Mouse (Mus musculus): ENCODE measurements at regions not wholly inside any gene's neighbourhood (a gene's known extent, or its start where the extent isn't known, plus 50 kb on each side); places are given as distances from the start of the nearest gene placed in this dataset.

DNA sequence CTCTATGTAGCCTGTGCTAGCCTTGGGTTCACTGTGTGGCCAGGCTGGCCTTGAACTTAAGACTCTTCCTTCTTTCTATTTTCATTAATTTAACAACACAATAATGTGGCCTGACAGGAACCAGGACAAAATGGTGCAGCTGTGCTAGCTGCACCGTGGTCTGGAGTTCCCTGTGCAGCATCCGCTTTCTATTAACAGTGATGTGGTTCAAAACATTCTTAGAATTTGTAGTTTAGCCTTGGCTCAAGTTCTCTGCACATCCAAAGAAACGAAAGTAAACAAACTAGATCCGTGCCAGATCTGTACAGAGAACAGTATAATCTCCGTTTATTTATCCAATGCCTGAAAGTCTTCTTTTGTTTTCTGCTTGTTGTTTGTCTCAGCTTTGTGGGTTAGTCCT, 88.5 kb downstream of the Irx1 start:
- Histone ChIP-seq H3K36me3 (no peaks in the 10 kb centered on the region), H3K27ac (replicated peaks) (no peak overlapping the region), H3K9me3 (no peaks in the 10 kb centered on the region), H3K4me1 (replicated peaks) (no peaks in the 10 kb centered on the region), H3K4me2 (no peak overlapping the region), H3K4me3 (no peak overlapping the region), H3K27me3 (no peaks in the 10 kb centered on the region), H3K9ac (no peak overlapping the region)
- ATAC-seq (ENCODE audit: low read depth): no peak
- 88% methylated on average over 5 of the region's 5 CpGs for WGBS

DNA sequence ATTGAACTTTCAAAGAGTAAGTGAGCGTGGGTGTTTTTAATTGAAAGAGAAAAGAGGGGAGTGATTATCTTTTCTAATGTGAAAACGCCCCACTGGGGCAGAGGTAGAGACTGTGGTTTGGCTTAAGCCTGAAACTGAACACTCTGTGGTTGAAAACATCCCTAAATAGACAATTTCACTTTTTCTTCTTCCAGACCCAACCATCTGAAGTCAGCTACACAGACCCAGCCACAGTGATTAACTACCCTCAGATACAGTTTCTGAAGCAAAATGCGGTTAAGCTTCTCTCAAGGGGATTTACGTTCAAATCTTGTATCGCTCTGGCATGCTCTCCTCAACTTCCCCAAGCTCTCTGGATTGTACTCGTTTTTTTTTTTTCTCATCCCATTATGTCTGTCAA, 94.8 kb downstream of the Irx1 start:
- no peaks in the 10 kb centered on the region for H3K4me1 ChIP-seq (replicated peaks)
- 74% methylated on average over 6 of the region's 6 CpGs for WGBS
- ATAC-seq (ENCODE audit: low read depth): no peak
- H3K27me3 ChIP-seq: no peaks in the 10 kb centered on the region
- H3K4me2 ChIP-seq: no peak overlapping the region
- no peak overlapping the region for H3K9ac ChIP-seq
- no peak overlapping the region for H3K27ac ChIP-seq (replicated peaks)
- no peaks in the 10 kb centered on the region for H3K36me3 ChIP-seq
- H3K4me3 ChIP-seq: no peak overlapping the region
- no peaks in the 10 kb centered on the region for H3K9me3 ChIP-seq

DNA sequence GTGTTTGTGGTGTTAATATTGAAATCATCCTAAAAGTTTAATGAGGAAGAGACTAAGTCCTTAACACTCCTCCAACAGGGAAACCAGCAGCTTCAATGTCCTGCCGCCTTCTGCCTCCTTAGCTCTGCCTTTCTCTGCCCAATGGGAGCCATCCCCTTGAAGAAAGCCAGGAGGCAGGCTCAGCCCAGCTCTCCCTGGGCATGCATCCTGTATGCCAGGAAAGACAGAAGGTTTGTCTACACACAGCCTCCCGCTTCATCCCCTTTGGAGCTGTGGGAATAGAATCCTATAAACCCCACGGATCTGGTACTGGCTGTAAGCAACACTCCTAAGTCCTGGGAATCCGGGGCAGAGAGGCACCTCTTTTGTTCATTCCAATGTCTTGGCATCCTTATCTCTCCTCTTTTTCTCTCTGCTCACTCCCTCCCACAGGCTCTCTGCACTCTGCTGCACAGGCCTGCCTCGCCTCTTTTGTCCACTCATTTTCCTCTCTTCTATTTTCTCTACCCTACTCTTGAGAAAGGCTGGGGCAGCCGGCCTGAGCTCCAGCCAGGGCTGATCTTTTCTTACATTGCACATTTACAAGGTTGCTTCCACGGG, 110.0 kb downstream of the Irx1 start:
- Histone ChIP-seq H3K4me3 (no peak overlapping the region), H3K9me3 (no peaks in the 10 kb centered on the region), H3K27ac (replicated peaks) (no peak overlapping the region), H3K27me3 (no peaks in the 10 kb centered on the region), H3K4me1 (replicated peaks) (no peaks in the 10 kb centered on the region), H3K4me2 (no peak overlapping the region), H3K36me3 (no peaks in the 10 kb centered on the region), H3K9ac (no peak overlapping the region)
- ATAC-seq (ENCODE audit: low read depth): no peak
- WGBS: 77% methylated on average over 7 of the region's 7 CpGs

DNA sequence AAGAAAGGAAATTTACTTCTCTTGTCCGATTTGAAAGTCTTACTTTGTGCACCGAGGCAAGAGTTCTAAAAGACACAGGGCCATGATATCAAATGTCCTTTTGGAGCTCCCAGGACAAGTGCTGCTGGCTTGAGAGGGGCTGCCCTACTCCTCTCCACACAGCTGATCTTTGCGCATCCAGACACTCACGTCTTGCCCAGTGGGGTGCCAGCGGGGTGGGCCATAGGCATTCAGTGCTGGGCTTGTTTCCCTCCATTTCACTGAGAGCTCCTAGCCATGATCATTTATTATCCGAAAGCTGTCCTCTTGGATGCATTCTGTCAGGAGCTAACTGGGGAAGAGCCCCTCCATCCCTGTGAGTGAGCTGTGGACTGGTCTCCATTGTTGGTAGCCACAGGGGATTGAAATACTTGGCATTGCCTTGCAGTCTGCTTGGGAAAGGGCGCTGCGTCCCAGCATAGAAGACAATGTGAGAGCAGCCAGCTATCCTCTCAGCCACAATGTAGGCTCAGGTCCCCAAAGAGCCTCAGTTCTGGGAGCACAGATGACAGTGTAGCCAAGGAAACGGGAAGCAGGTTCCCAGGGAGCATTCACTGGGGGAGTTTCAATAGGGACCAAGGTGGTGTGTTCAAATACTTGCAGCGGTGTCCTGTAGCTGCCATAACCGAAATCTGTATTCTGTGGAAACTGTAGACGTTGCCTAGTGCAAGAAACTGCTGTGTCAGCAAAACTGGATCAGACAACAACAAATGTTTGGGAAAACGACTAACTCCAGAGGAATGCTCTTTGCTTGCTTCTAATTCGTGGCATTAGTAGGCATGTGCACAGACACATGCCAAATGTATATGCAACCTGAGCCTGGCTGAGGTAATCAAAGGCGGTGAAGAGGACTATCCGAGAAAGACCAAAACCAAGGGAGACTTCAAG, 159.2 kb downstream of the Irx1 start:
- WGBS: 52% methylated on average over 16 of the region's 16 CpGs
- H3K9me3 ChIP-seq: no peaks in the 10 kb centered on the region
- no peak overlapping the region for H3K4me3 ChIP-seq
- H3K4me1 ChIP-seq (replicated peaks): peaks cover 7% of the 10 kb centered on the region; the same call in 1 of the 2 replicates
- H3K27ac ChIP-seq (replicated peaks): no peak overlapping the region
- H3K4me2 ChIP-seq: no peak overlapping the region
- no peaks in the 10 kb centered on the region for H3K36me3 ChIP-seq
- H3K9ac ChIP-seq: no peak overlapping the region
- peak; percentile 93 for ATAC-seq (ENCODE audit: low read depth)
- H3K27me3 ChIP-seq: no peaks in the 10 kb centered on the region

DNA sequence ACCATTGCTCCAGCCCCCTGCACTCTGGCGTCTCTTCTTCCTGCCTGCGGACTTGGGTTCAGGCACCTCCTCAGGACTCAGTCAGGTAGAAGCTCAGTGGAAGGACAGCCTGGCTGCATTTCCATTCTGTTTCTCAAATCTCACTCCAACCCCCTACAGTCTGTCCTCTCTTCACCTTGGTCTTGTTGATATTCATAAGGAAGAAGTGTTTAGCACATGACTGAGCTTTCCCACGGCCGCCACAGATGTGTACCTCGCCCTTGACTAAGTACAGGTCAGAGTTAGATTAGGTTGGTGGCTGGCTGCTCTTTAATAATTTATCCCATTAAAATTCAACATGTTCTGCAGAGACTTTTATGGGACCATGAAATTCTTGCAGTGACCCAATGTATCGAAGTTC, 165.2 kb downstream of the Irx1 start:
- no peak overlapping the region for H3K9ac ChIP-seq
- no peak overlapping the region for H3K4me3 ChIP-seq
- ATAC-seq (ENCODE audit: low read depth): no peak
- WGBS: 90% methylated on average over 6 of the region's 6 CpGs
- no peaks in the 10 kb centered on the region for H3K27me3 ChIP-seq
- no peaks in the 10 kb centered on the region for H3K9me3 ChIP-seq
- H3K27ac ChIP-seq (replicated peaks): no peak overlapping the region
- no peaks in the 10 kb centered on the region for H3K36me3 ChIP-seq
- H3K4me1 ChIP-seq (replicated peaks): no peaks in the 10 kb centered on the region
- no peak overlapping the region for H3K4me2 ChIP-seq

DNA sequence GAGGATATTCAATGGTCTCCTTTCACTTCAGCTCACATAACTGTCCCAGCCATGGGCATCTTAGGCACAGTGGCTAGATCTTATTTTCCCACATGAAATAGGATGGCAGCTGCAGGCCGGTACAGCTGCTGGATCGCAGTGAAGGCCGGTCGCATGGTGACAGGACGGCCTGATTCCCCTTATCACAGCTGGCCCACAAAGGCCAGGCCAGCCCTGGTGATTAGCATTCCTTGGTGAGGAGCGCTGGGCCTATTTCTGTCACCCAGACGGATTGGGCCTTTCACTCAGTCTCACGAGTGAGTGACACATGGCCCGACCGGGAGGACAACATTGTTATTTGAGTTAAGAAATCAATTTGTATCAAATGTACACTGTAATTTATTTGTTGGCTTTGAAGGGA, 178.8 kb downstream of the Irx1 start:
- ATAC-seq (ENCODE audit: low read depth): no peak
- no peak overlapping the region for H3K27ac ChIP-seq (replicated peaks)

DNA sequence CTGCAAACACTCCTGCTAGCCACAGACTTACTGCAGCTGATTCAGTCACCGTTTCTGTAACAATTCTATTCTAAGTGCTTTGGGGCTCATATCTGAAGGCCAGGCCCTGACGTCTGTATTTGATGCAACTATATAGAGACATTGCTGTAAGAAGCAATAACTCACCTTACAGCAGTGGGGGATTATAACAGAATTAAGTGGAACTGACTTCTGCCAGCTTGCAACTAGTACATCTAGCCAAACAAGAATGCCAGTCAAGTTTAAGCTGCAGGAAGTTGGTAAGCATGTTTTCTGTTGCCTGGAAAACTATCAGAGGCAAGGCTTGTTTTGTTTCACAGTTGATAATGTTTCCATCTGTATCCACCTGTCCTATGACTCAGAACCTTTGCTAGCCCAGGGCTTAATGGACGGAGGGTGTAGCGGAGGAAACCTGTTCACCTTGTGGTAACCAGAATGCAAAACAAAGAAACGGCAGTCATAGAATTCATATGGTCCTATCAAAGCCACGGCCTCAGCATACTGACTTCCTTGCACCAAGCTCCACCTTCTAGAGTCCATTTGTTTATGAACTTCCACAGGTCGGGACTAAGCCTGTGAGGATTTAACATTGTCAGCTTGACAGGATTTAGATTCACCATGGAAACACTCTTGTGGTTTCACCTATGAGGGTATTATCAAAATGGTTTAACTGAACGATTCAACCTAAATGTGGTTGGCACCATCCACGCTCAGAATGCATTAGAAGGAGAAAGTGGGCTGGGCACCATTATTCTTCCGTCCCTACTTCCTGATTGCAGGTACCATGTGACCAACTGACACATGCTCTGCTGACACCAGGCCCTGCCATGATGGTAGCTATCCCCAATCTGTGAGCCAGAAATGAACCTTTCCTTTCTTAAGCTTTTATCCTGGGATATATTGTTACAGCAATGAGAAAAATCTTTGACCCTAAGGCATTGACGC, 216.2 kb downstream of the Irx1 start:
- Histone ChIP-seq H3K27me3 (no peaks in the 10 kb centered on the region), H3K4me1 (replicated peaks) (no peaks in the 10 kb centered on the region), H3K36me3 (no peaks in the 10 kb centered on the region), H3K4me2 (no peak overlapping the region), H3K4me3 (no peak overlapping the region), H3K9ac (no peak overlapping the region), H3K9me3 (no peaks in the 10 kb centered on the region), H3K27ac (replicated peaks) (no peak overlapping the region)
- ATAC-seq (ENCODE audit: low read depth): no peak
- 85% methylated on average over 11 of the region's 11 CpGs for WGBS

More for the DNA sequence above, 178.8 kb downstream of the Irx1 start:
- H3K4me1 ChIP-seq (replicated peaks): peaks cover 7% of the 10 kb centered on the region; the same call in 1 of the 2 replicates
- no peaks in the 10 kb centered on the region for H3K36me3 ChIP-seq
- H3K9ac ChIP-seq: no peak overlapping the region
- no peak overlapping the region for H3K4me3 ChIP-seq
- H3K4me2 ChIP-seq: no peak overlapping the region
- no peaks in the 10 kb centered on the region for H3K9me3 ChIP-seq
- WGBS: 46% methylated on average over 10 of the region's 10 CpGs
- no peaks in the 10 kb centered on the region for H3K27me3 ChIP-seq

DNA sequence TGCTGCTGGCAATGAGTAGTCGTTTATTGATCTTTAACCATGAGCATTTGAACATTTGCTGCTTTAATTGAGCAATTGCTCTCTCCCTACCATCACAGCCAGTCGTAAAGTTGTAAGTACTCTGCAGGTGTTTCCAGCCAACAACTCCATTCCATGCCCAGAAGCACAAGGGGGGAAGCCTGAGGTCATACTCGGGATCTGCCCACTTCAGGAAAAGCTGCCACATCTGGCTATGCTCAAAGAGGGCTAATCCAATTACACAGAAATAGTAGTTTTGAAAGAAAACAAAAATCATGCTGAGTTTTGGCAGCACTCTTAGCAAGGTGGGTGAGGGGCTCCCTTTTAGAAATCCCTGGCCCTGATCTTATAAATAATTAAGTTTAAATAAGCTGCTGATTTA, 217.0 kb downstream of the Irx1 start:
- Histone ChIP-seq H3K36me3 (no peaks in the 10 kb centered on the region), H3K4me1 (replicated peaks) (no peaks in the 10 kb centered on the region), H3K4me2 (no peak overlapping the region), H3K9ac (no peak overlapping the region), H3K4me3 (no peak overlapping the region), H3K27ac (replicated peaks) (no peak overlapping the region), H3K9me3 (no peaks in the 10 kb centered on the region), H3K27me3 (no peaks in the 10 kb centered on the region)
- ATAC-seq (ENCODE audit: low read depth): no peak
- 19% methylated on average over 3 of the region's 3 CpGs for WGBS

DNA sequence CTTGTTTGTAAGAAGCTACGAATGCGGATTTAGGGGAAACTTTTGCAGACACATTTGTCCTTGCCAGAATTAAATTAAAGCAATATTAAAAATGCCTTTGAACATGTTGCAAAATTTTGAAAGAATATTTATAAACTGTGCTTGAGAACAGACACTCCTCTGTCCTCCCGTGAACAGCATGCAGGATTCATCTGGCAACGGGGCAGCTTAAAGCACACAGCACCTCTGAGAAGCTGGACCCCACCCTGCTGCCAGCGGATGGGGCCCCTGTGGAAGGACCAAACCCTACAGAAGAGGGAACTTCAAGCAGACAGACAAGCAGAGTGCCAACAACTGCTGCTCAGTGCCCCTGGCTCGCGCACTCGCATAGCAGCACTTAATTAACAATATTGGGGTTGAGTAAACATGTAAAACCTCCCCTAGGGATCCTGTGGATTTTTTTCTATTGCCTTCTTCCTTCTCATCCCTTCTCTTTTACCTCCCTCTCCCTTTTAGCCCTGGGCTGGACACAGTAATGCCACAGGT, 226.6 kb downstream of the Irx1 start:
- Histone ChIP-seq H3K27ac (replicated peaks) (no peak overlapping the region), H3K36me3 (no peaks in the 10 kb centered on the region), H3K27me3 (peaks cover 11% of the 10 kb centered on the region), H3K4me1 (replicated peaks) (peaks cover 9% of the 10 kb centered on the region), H3K4me2 (no peak overlapping the region), H3K9me3 (no peaks in the 10 kb centered on the region), H3K4me3 (no peak overlapping the region), H3K9ac (no peak overlapping the region)
- WGBS: 83% methylated on average over 8 of the region's 8 CpGs
- no peak for ATAC-seq (ENCODE audit: low read depth)

DNA sequence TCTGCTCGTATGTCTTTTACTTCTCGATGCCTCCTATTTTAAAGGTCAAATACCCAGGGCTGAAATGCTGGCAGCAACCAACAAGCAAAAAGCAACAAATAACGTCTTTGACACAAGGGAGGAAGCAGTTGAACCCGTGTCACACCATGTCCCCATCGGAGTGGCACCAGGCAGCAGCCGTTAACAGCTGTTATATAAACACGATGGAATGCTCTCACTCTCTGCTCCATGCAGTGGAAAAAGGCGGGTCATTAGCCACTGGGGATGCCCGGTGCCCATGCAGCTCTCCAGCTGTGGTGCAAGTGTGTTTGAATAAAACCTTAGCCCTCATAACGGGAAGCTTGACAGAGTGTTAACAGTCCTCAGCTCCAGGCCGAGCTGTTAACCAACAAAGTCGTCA, 229.3 kb downstream of the Irx1 start:
- no peak overlapping the region for H3K4me2 ChIP-seq
- H3K9me3 ChIP-seq: no peaks in the 10 kb centered on the region
- no peak for ATAC-seq (ENCODE audit: low read depth)
- no peaks in the 10 kb centered on the region for H3K36me3 ChIP-seq
- peaks cover 9% of the 10 kb centered on the region for H3K4me1 ChIP-seq (replicated peaks)
- H3K27me3 ChIP-seq: peaks cover 11% of the 10 kb centered on the region
- H3K4me3 ChIP-seq: no peak overlapping the region
- WGBS: 24% methylated on average over 12 of the region's 12 CpGs
- no peak overlapping the region for H3K27ac ChIP-seq (replicated peaks)
- H3K9ac ChIP-seq: no peak overlapping the region

DNA sequence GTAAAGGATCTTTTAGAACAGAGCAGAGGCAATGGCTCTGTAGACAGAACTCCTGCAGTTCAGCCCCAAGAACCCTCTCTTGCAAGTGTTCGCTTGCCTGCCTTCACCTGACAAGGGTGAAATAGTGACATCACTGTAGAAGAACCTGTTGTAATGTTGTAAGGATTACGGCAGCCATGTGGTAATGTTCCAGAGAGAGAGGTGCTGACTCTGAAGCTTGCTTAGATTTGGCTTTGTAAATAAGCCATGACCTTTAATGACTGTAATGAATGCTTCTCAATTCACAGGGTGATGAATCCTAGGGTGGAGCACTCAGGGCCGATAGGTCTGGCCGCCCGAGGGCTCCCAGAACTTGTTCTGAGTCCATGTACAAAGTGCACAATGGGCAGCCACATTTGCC, 230.2 kb downstream of the Irx1 start:
- WGBS: 83% methylated on average over 5 of the region's 5 CpGs
- Histone ChIP-seq H3K4me1 (replicated peaks) (peaks cover 9% of the 10 kb centered on the region), H3K9ac (no peak overlapping the region), H3K27me3 (peaks cover 11% of the 10 kb centered on the region), H3K9me3 (no peaks in the 10 kb centered on the region), H3K36me3 (no peaks in the 10 kb centered on the region), H3K4me3 (no peak overlapping the region), H3K27ac (replicated peaks) (no peak overlapping the region), H3K4me2 (no peak overlapping the region)
- ATAC-seq (ENCODE audit: low read depth): no peak

DNA sequence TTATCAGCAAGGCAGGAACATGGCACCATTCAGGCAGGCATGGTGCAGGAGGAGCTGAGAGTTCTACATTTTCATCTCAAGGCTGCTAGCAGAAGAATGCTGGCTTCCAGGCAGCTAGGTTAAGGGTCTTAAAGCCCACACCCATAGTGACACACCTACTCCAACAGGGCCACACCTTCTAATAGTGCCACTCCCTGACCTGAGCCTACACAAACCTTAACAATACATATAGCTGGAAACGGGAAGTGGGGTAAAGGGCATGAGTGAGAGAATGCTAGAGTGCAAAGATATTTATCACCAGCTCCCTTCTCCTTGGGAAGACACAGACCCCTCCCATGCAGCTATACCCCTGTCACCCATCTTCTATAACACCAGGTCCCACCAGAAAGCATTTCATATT, 230.6 kb downstream of the Irx1 start:
- Histone ChIP-seq H3K4me1 (replicated peaks) (peaks cover 9% of the 10 kb centered on the region), H3K9me3 (no peaks in the 10 kb centered on the region), H3K27me3 (peaks cover 11% of the 10 kb centered on the region), H3K27ac (replicated peaks) (no peak overlapping the region), H3K4me2 (no peak overlapping the region), H3K36me3 (no peaks in the 10 kb centered on the region), H3K4me3 (no peak overlapping the region), H3K9ac (no peak overlapping the region)
- ATAC-seq (ENCODE audit: low read depth): no peak
- WGBS: 77% methylated on average over 1 of the region's 1 CpGs
